Mouse (Mus musculus) left cerebral cortex, postnatal 36 days (tissue): ENCODE results near the gene Metap1. TPM values are rescaled to one million over a fixed set of nuclear protein-coding genes. Genes with fewer than 3 reads are reported as not detected.

Experiments used
- DNase-seq, 2 experiments: peaks; one replicate each; pipeline ENCODE4 v3.0.0; 2021 to 2022; ENCODE audit warnings: low spot score in 2 of 2, mixed read lengths in 1 of 2
- intact Hi-C: fragments of 180-260 bp; cut with DNase I; formaldehyde crosslinking; loops from one replicate; pipeline ENCODE4 v1.15.1; 2025
- microRNA-seq: library from miRNA; unstranded; fragments of <30 nt; microRNA quantifications from one replicate; pipeline ENCODE4 v1.2.0, GENCODE M21; 2022
- total RNA-seq, 2 experiments: library from RNA; stranded (reverse); gene quantifications; 2 replicates each; pipeline ENCODE4 v1.2.3; 2021

Metap1 gene
- total RNA-seq, 2 experiments from 2014 or later = 38.1 to 39.7 TPM

GRCm38 (mm10) chr3:138409585-138409984, 79.7 kb downstream of the Metap1 start:
- intact Hi-C loops = loop anchor here (10.0 kb wide), 1 partner anchor 185 kb away; no protein-coding TSS in a partner anchor
- DNase-seq = no peak

Small RNA genes within 50 kb of the gene (microRNA-seq; reads per million reads assigned to microRNA genes)
- not detected for gene Mir1956

Other genes starting within 250 kb of the Metap1 start
- under 1 TPM; 0.50 to 0.99 TPM for gene Adh1, start 228.5 kb downstream of the Metap1 start, total RNA-seq
- not detected for gene Adh6a, start 176.2 kb downstream of the Metap1 start, total RNA-seq
- not detected for gene Adh6b, start 147.7 kb downstream of the Metap1 start, total RNA-seq
- gene Adh4, start 74.0 kb downstream of the Metap1 start, total RNA-seq = not detected
- gene Adh5, start 46.4 kb downstream of the Metap1 start, total RNA-seq = 10 to 100 TPM; 60.8 to 64.3 TPM
- 100 to 1,000 TPM; 175 to 183 TPM for gene Eif4e, start 36.7 kb upstream of the Metap1 start, total RNA-seq